Mouse (Mus musculus) embryonic facial prominence, embryonic 12.5 days (tissue): Measurements from ENCODE around the gene Angptl7. TPM values are rescaled to one million over a fixed set of nuclear protein-coding genes. Genes with fewer than 3 reads are reported as not detected.

Experiments
- polyA plus RNA-seq: library from polyadenylated mRNA; unstranded; fragments of >200 nt; fragmentation: Nextera tagmentation; extraction: Ambion mirVana; gene quantifications from 2 replicates; pipeline ENCODE4 v1.2.1, GENCODE M21; 2016

Angptl7 gene
- polyA plus RNA-seq, 1 experiment from 2014 or later, result 1.0 TPM

Other genes with a start within 250 kb of the Angptl7 start
- 0.65 and 0.74 TPM in 2 replicates for gene Disp3, start 212.5 kb downstream of the Angptl7 start, polyA plus RNA-seq
- 19.6 and 21.3 TPM in 2 replicates for gene Ubiad1, start 55.7 kb downstream of the Angptl7 start, polyA plus RNA-seq
- 19.8 and 21.0 TPM in 2 replicates for gene Mtor, start 51.8 kb downstream of the Angptl7 start, polyA plus RNA-seq
- 106 and 109 TPM in 2 replicates for gene Exosc10, start 58.0 kb upstream of the Angptl7 start, polyA plus RNA-seq
- gene Srm, start 91.0 kb upstream of the Angptl7 start, polyA plus RNA-seq, result 206 and 210 TPM in 2 replicates
- 0.25 and 0.54 TPM in 2 replicates for gene Masp2, start 102.1 kb upstream of the Angptl7 start, polyA plus RNA-seq
- 362 and 375 TPM in 2 replicates for gene Tardbp, start 126.6 kb upstream of the Angptl7 start, polyA plus RNA-seq
- not detected in 2 replicates for gene Gm572, start 142.9 kb upstream of the Angptl7 start, polyA plus RNA-seq